Mouse (Mus musculus): Measurements from ENCODE around the gene Trp53bp2. TPM values are rescaled to one million over a fixed set of nuclear protein-coding genes. Genes with fewer than 3 reads are reported as not detected.
A peak's percentile ranks its signal among the peaks of the same experiment; 100 is the strongest.

Gene Trp53bp2
- 25.9 and 41.3 TPM in 2 replicates for polyA plus RNA-seq (2012; rRNA removed)
- 24.0 and 28.8 TPM in 2 replicates for polyA plus RNA-seq (2014; fragmentation: Nextera tagmentation; extraction: Ambion mirVana)

GRCm38 (mm10) chr1:182408684-182409327 is at the start of gene Trp53bp2:
Trp53bp2 (plus strand) TSS chr1:182409172.
- Histone ChIP-seq H3K27ac (replicated peaks; ENCODE audit: low read depth, low read length) (peak within 1 kb of the TSS; percentile 92), H3K9ac (ENCODE audit: low read depth, low read length, severe bottlenecking) (peak within 1 kb of the TSS; percentile 99), H3K9me3 (ENCODE audit: control insufficient read depth, low read length) (no peaks in the 10 kb centered on the region; the same call in 1 of the 2 replicates), H3K4me2 (replicated peaks; ENCODE audit: low read depth, low read length, severe bottlenecking) (peak within 1 kb of the TSS; percentile 59), H3K4me3 (replicated peaks; ENCODE audit: low read length) (peak within 1 kb of the TSS; percentile 94), H3K4me1 (ENCODE audit: control insufficient read depth, insufficient read depth, low read length) (peaks cover 32% of the 10 kb centered on the region), H3K36me3 (ENCODE audit: control insufficient read depth, insufficient read depth, low read length) (no peaks in the 10 kb centered on the region), H3K27me3 (ENCODE audit: control insufficient read depth, insufficient read depth, low read length) (no peaks in the 10 kb centered on the region)
- ATAC-seq (ENCODE audit: low FRiP score, low read depth), result peak; percentile 93
- under 1% methylated on average over 52 of the region's 71 CpGs for WGBS
- peak; percentile 52; the same call in 1 of the 2 replicates for TF ChIP-seq POLR2A (IDR thresholded peaks at IDR 0.05; ENCODE audit: borderline replicate concordance, extremely low read depth, insufficient read depth, insufficient read length)
- DNase-seq (ENCODE audit: low spot score), result peak; percentile 96

- no peaks in the 10 kb centered on the region for H3K27me3 ChIP-seq (ENCODE audit: control insufficient read depth, insufficient read depth, low read length)
- no peaks in the 10 kb centered on the region for H3K9me3 ChIP-seq (ENCODE audit: control insufficient read depth, low read length)
- TF ChIP-seq POLR2A (IDR thresholded peaks at IDR 0.05; ENCODE audit: borderline replicate concordance, extremely low read depth, insufficient read depth, insufficient read length), result no peak
- H3K9ac ChIP-seq (ENCODE audit: low read depth, low read length, severe bottlenecking), result no peak overlapping the region
- DNase-seq (ENCODE audit: low spot score) (no peak), ATAC-seq (ENCODE audit: low FRiP score, low read depth) (no peak)
- H3K4me1 ChIP-seq (ENCODE audit: control insufficient read depth, insufficient read depth, low read length), result peaks cover 1% of the 10 kb centered on the region; the same call in 1 of the 2 replicates
- H3K36me3 ChIP-seq (ENCODE audit: control insufficient read depth, insufficient read depth, low read length), result no peaks in the 10 kb centered on the region
- WGBS, result 90% methylated on average over 5 of the region's 5 CpGs
- H3K27ac ChIP-seq (replicated peaks; ENCODE audit: low read depth, low read length), result no peak overlapping the region
- no peak overlapping the region for H3K4me2 ChIP-seq (replicated peaks; ENCODE audit: low read depth, low read length, severe bottlenecking)
- no peak overlapping the region for H3K4me3 ChIP-seq (replicated peaks; ENCODE audit: low read length)
Measured at GRCm38 (mm10) chr1:182362703-182363102, 46.3 kb upstream of the Trp53bp2 start.

- TF ChIP-seq POLR2A (IDR thresholded peaks at IDR 0.05; ENCODE audit: borderline replicate concordance, extremely low read depth, insufficient read depth, insufficient read length), result no peak
- WGBS, result 66% methylated on average over 12 of the region's 12 CpGs
- Histone ChIP-seq H3K4me1 (ENCODE audit: control insufficient read depth, insufficient read depth, low read length) (peaks cover 12% of the 10 kb centered on the region), H3K27ac (replicated peaks; ENCODE audit: low read depth, low read length) (no peak overlapping the region), H3K4me3 (replicated peaks; ENCODE audit: low read length) (no peak overlapping the region), H3K9ac (ENCODE audit: low read depth, low read length, severe bottlenecking) (no peak overlapping the region), H3K9me3 (ENCODE audit: control insufficient read depth, low read length) (no peaks in the 10 kb centered on the region), H3K27me3 (ENCODE audit: control insufficient read depth, insufficient read depth, low read length) (no peaks in the 10 kb centered on the region), H3K4me2 (replicated peaks; ENCODE audit: low read depth, low read length, severe bottlenecking) (no peak overlapping the region), H3K36me3 (ENCODE audit: control insufficient read depth, insufficient read depth, low read length) (no peaks in the 10 kb centered on the region)
- DNase-seq (ENCODE audit: low spot score), result no peak
- ATAC-seq (ENCODE audit: low FRiP score, low read depth), result no peak
Measured at GRCm38 (mm10) chr1:182363683-182364404, 45.1 kb upstream of the Trp53bp2 start.

GRCm38 (mm10) chr1:182368309-182368708 is 40.7 kb upstream of the Trp53bp2 start:
- WGBS, result 37% methylated on average over 7 of the region's 7 CpGs
- no peak overlapping the region for H3K4me2 ChIP-seq (replicated peaks; ENCODE audit: low read depth, low read length, severe bottlenecking)
- no peaks in the 10 kb centered on the region for H3K9me3 ChIP-seq (ENCODE audit: control insufficient read depth, low read length)
- TF ChIP-seq POLR2A (IDR thresholded peaks at IDR 0.05; ENCODE audit: borderline replicate concordance, extremely low read depth, insufficient read depth, insufficient read length), result no peak
- DNase-seq (ENCODE audit: low spot score) (no peak), ATAC-seq (ENCODE audit: low FRiP score, low read depth) (no peak)
- no peak overlapping the region for H3K9ac ChIP-seq (ENCODE audit: low read depth, low read length, severe bottlenecking)
- no peaks in the 10 kb centered on the region for H3K36me3 ChIP-seq (ENCODE audit: control insufficient read depth, insufficient read depth, low read length)
- H3K4me1 ChIP-seq (ENCODE audit: control insufficient read depth, insufficient read depth, low read length), result peaks cover 13% of the 10 kb centered on the region
- H3K27ac ChIP-seq (replicated peaks; ENCODE audit: low read depth, low read length), result 0 out of 2 replicates have a peak overlapping the region, but pooled peaks have one; percentile 26
- H3K4me3 ChIP-seq (replicated peaks; ENCODE audit: low read length), result no peak overlapping the region
- H3K27me3 ChIP-seq (ENCODE audit: control insufficient read depth, insufficient read depth, low read length), result no peaks in the 10 kb centered on the region

- TF ChIP-seq POLR2A (IDR thresholded peaks at IDR 0.05; ENCODE audit: borderline replicate concordance, extremely low read depth, insufficient read depth, insufficient read length), result no peak
- Histone ChIP-seq H3K36me3 (ENCODE audit: control insufficient read depth, insufficient read depth, low read length) (no peaks in the 10 kb centered on the region), H3K9me3 (ENCODE audit: control insufficient read depth, low read length) (no peaks in the 10 kb centered on the region), H3K9ac (ENCODE audit: low read depth, low read length, severe bottlenecking) (no peak overlapping the region), H3K27ac (replicated peaks; ENCODE audit: low read depth, low read length) (0 out of 2 replicates have a peak overlapping the region, but pooled peaks have one; percentile 28), H3K4me3 (replicated peaks; ENCODE audit: low read length) (no peak overlapping the region), H3K4me1 (ENCODE audit: control insufficient read depth, insufficient read depth, low read length) (peaks cover 13% of the 10 kb centered on the region), H3K27me3 (ENCODE audit: control insufficient read depth, insufficient read depth, low read length) (no peaks in the 10 kb centered on the region), H3K4me2 (replicated peaks; ENCODE audit: low read depth, low read length, severe bottlenecking) (no peak overlapping the region)
- WGBS, result 40% methylated on average over 8 of the region's 8 CpGs
- no peak for DNase-seq (ENCODE audit: low spot score)
- ATAC-seq (ENCODE audit: low FRiP score, low read depth), result no peak
Measured at GRCm38 (mm10) chr1:182368782-182369181, 40.2 kb upstream of the Trp53bp2 start.

Measured in limb, embryonic 14.5 days (tissue).